Mouse (Mus musculus): ENCODE results near the gene Nos1ap.

DNA sequence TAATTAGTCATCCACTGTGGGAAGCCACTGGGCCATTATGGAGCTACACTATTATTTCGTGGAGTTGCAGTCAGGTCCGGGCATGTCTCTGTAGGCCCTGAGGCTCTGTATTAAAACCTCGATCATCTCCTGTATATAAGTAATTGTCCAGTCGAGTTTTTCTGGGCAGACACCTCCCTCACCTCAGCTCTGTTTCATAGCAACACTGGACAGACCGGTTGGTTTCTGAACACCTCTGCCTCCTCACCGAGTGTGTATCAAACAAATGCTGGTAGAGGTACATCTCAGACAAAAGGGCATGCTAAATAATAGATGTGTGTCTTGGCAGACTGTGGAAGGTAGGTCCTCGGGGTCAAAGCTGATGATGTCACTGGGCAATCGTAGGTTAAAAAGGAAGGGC is 182.7 kb downstream of the Nos1ap start:
- TF ChIP-seq CEBPB (IDR thresholded peaks at IDR 0.05; ENCODE audit: low read depth) (no peak), CTCF (IDR thresholded peaks at IDR 0.05; ENCODE audit: control insufficient read depth, insufficient read depth, insufficient read length) (no peak), USF1 (IDR thresholded peaks at IDR 0.05; ENCODE audit: low read depth) (no peak)

Data from C2C12 (cell line).